Mouse (Mus musculus) liver, embryonic 12.5 days (tissue): ENCODE data around the gene Asb12. TPM values are rescaled to one million over a fixed set of nuclear protein-coding genes. Genes with fewer than 3 reads are reported as not detected.
"Not testable (repeated sequence)": the region's sequence is repeated elsewhere in the genome, so short reads cannot be mapped to it uniquely, and the experiment has no call there.

ENCODE experiments used
- ATAC-seq: fragments of 200-750 bp; cut with Nextera tagmentation; 2 replicates; pipeline ENCODE4 v1.8.0; 2017; ENCODE audit warnings: moderate number of reproducible peaks, mild to moderate bottlenecking, moderate library complexity
- H3K27ac ChIP-seq: fragments of 300-500 bp; sonication (generic); 2 replicates; pipeline ENCODE4 v1.5.1; 2016; ENCODE audit warnings: mild to moderate bottlenecking
- H3K27me3 ChIP-seq: fragments of 300-500 bp; sonication (generic); replicated peaks from 2 replicates; pipeline ENCODE4 v1.6.1; 2016; ENCODE audit warnings: mild to moderate bottlenecking, moderate library complexity
- H3K36me3 ChIP-seq: fragments of 300-500 bp; sonication (generic); 2 replicates; pipeline ENCODE4 v1.6.1; 2016; ENCODE audit warnings: mild to moderate bottlenecking, moderate library complexity
- H3K4me1 ChIP-seq: fragments of 300-500 bp; sonication (generic); 2 replicates; pipeline ENCODE4 v1.6.1; 2016
- H3K4me2 ChIP-seq: fragments of 300-500 bp; sonication (generic); 2 replicates; pipeline ENCODE4 v1.6.1; 2016; ENCODE audit warnings: mild to moderate bottlenecking, moderate library complexity
- H3K4me3 ChIP-seq: fragments of 300-500 bp; sonication (generic); 2 replicates; pipeline ENCODE4 v1.5.1; 2016; ENCODE audit warnings: mild to moderate bottlenecking, moderate library complexity
- H3K9ac ChIP-seq: fragments of 300-500 bp; sonication (generic); 2 replicates; pipeline ENCODE4 v1.6.1; 2016; ENCODE audit warnings: mild to moderate bottlenecking, moderate library complexity
- H3K9me3 ChIP-seq: fragments of 300-500 bp; sonication (generic); replicated peaks from 2 replicates; pipeline ENCODE4 v1.6.1; 2016; ENCODE audit warnings: mild to moderate bottlenecking, moderate library complexity
- WGBS: fragments of 180-500 bp; shearing (Covaris S2); methylation state at CpG from one replicate; pipeline ENCODE4 v1.1.7; 2016; ENCODE audit not compliant: insufficient replicate concordance; 5-methylcytosine and 5-hydroxymethylcytosine counted together
- polyA plus RNA-seq: library from polyadenylated mRNA; unstranded; fragments of >200 nt; fragmentation: Nextera tagmentation; extraction: Ambion mirVana; gene quantifications from 2 replicates; pipeline ENCODE4 v1.2.1, GENCODE M21; 2016

The Asb12 gene
- polyA plus RNA-seq, result 0.11 TPM in 1 of 2 replicates, not detected in the other

- H3K9me3 ChIP-seq, result no peaks in the 10 kb centered on the region
- no peaks in the 10 kb centered on the region for H3K36me3 ChIP-seq
- no peak within 1 kb of the TSS for H3K27ac ChIP-seq
- H3K9ac ChIP-seq, result no peak within 1 kb of the TSS
- ATAC-seq, result no peak
- no peak within 1 kb of the TSS for H3K4me3 ChIP-seq
- H3K4me2 ChIP-seq, result no peak within 1 kb of the TSS
- 72% methylated on average over 2 of the region's 2 CpGs for WGBS
- no peaks in the 10 kb centered on the region for H3K27me3 ChIP-seq
- no peaks in the 10 kb centered on the region for H3K4me1 ChIP-seq
Measured at GRCm38 (mm10) chrX:95557887-95558286, at the start of gene Asb12, which contains the start of gene Pfn5. Gene Asb12 (minus strand): TSS chrX:95557987. Gene Pfn5 (plus strand): TSS chrX:95558104.

DNA sequence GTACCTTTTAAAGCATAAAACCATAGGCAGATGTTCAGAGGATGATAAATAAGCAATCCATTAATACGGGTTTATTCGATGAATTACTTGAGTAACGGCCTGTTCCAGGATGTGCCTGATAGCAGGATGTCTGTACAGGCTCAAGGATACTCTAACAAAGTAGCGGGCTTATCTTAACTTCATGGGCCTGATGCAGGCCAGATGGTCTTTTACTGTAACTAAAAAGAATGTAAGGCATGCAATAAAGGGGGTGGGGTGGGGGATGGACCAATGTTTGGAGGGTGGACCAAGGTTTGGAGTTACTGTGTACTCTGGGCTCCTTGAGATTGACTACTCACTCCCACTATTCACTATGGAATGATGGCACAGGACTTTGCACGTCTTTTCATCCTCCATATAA lies 42.8 kb upstream of the Asb12 start:
- WGBS, result 51% methylated on average over 5 of the region's 5 CpGs
- Histone ChIP-seq H3K4me2 (no peak overlapping the region), H3K27ac (no peak overlapping the region), H3K4me1 (no peaks in the 10 kb centered on the region), H3K4me3 (no peak overlapping the region), H3K36me3 (no peaks in the 10 kb centered on the region), H3K9me3 (no peaks in the 10 kb centered on the region), H3K27me3 (no peaks in the 10 kb centered on the region), H3K9ac (no peak overlapping the region)
- no peak for ATAC-seq

DNA sequence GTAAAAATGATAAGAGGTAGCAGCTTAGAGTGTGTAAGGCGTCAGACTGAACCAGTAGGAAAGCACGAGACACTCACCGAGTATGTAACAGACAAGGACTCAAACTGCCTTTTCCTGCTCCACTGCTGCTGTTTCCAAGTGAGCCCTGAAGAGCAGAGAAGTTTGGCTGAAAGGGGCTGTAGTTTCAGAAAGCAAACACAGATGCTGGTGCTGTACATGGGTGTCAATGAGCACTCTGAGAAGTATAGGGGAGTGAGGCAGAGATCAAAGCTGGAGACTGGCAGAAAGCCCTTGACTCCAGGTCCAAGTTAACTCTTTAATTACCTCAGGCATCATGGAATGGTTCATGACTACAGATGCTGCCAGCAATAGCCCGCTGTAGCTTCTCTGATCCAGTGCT lies 3.5 kb downstream of the Asb12 start:
- Histone ChIP-seq H3K4me1 (no peaks in the 10 kb centered on the region), H3K36me3 (no peaks in the 10 kb centered on the region), H3K9ac (no peak overlapping the region), H3K27ac (no peak overlapping the region), H3K27me3 (no peaks in the 10 kb centered on the region), H3K9me3 (no peaks in the 10 kb centered on the region), H3K4me2 (no peak overlapping the region), H3K4me3 (no peak overlapping the region)
- ATAC-seq, result no peak
- 66% methylated on average over 4 of the region's 4 CpGs for whole genome bisulfite sequencing

GRCm38 (mm10) chrX:95535493-95535892 lies 22.3 kb downstream of the Asb12 start:
- WGBS, result 64% methylated on average over 2 of the region's 2 CpGs
- H3K4me1 ChIP-seq, H3K9ac ChIP-seq: not testable (repeated sequence)

GRCm38 (mm10) chrX:95525166-95525565 lies 32.6 kb downstream of the Asb12 start:
- WGBS, result 31% methylated on average over 2 of the region's 2 CpGs
- no peak overlapping the region for H3K9ac ChIP-seq
- H3K9me3 ChIP-seq, result no peaks in the 10 kb centered on the region
- H3K27ac ChIP-seq, result no peak overlapping the region
- H3K4me3 ChIP-seq, result no peak overlapping the region
- no peaks in the 10 kb centered on the region for H3K27me3 ChIP-seq
- no peaks in the 10 kb centered on the region for H3K4me1 ChIP-seq
- H3K36me3 ChIP-seq, result no peaks in the 10 kb centered on the region
- no peak overlapping the region for H3K4me2 ChIP-seq
- ATAC-seq, result no peak

More at GRCm38 (mm10) chrX:95535493-95535892, 22.3 kb downstream of the Asb12 start:
- not testable (repeated sequence) for H3K27ac ChIP-seq, H3K27me3 ChIP-seq, H3K36me3 ChIP-seq, ATAC-seq, H3K4me2 ChIP-seq, H3K9me3 ChIP-seq, H3K4me3 ChIP-seq

DNA sequence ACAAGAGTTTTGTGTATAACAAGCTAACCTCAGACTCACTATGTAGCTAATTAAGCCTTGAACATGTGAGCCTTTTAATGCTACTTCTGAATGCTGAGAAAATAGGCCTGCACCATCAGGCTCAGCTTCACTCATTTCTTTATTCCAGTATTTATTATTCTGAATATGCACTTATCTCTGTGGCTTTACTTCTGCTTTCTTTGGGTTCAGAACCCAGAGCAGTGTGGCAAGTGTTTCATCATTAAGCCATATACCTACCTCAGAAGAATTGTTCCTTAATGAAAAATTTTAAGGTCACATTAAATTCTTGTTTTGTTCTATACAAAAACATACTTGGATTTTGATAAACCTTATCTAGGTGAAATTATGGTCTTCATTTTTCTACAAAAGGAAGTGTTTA lies 33.9 kb downstream of the Asb12 start:
- Histone ChIP-seq H3K36me3 (no peaks in the 10 kb centered on the region), H3K9ac (no peak overlapping the region), H3K4me1 (no peaks in the 10 kb centered on the region), H3K4me3 (no peak overlapping the region), H3K27me3 (no peaks in the 10 kb centered on the region), H3K4me2 (no peak overlapping the region), H3K27ac (no peak overlapping the region), H3K9me3 (no peaks in the 10 kb centered on the region)
- no peak for ATAC-seq

DNA sequence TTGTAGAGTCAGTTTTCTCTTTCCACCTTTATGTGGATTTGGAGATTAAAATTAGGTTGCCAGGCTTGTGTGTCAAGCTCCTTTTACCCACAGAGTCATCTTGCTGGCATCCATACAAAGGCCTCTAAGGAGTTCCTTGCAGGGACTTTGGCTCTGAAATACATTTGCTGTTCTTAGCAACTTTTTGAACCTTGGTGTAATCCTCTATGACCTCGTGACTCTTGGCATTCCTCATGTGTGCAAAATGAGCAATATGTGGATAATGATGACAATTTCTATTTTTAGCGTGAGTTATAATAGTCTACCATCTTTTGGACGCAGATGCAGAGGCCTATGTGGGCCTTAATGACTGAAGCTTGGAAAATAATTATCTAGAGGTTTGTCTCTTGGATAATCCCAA lies 100.6 kb downstream of the Asb12 start:
- Histone ChIP-seq H3K9me3 (no peaks in the 10 kb centered on the region), H3K4me3 (no peak overlapping the region), H3K27me3 (no peaks in the 10 kb centered on the region), H3K36me3 (no peaks in the 10 kb centered on the region), H3K27ac (no peak overlapping the region), H3K4me2 (no peak overlapping the region), H3K9ac (no peak overlapping the region), H3K4me1 (no peaks in the 10 kb centered on the region)
- 43% methylated on average over 3 of the region's 3 CpGs for WGBS
- no peak for ATAC-seq

DNA sequence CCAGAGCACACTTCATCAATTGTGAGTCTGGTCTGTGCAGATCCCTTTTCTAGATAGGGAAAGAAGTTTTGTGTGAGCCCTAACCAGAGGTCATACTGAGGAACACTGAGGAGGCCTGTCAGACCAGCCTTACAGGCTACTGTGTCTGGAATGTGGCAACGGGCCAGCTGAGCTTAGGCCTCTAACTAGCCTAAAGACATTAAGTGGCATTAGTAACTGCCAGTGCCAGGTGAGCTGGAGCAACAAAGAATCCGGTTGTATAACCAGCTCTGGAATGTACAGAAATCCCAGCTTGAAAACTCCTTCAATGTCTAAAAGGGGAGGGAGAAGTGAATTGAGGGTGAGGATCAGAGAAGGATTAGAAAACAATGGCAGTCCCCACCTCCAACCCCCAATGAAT lies 111.9 kb downstream of the Asb12 start:
- no peak for ATAC-seq
- Histone ChIP-seq H3K36me3 (no peaks in the 10 kb centered on the region), H3K9me3 (no peaks in the 10 kb centered on the region), H3K9ac (no peak overlapping the region), H3K4me2 (no peak overlapping the region), H3K27ac (no peak overlapping the region), H3K27me3 (no peaks in the 10 kb centered on the region), H3K4me3 (no peak overlapping the region), H3K4me1 (peaks cover 11% of the 10 kb centered on the region; the same call in 1 of the 2 replicates)
- WGBS, result 67% methylated on average over 2 of the region's 2 CpGs

DNA sequence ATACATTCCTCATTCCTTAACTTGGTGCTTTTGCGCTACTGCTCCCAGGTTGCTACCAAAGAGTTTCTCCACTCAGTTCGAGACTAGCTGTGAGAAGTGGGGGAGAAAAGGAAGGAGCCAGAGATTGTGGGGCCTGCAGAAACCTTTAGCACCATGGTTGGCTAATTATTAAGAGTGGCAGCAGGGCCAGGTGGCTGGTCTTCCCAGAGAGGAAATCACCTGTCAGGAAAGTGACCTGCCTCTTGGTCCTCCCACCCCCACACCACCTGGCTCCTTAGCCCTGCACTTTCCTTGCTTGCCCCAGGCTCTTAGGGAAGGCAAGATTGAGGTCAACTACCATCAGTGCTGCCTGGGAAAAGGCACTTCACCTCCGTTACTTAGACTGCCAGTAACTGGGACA lies 112.6 kb downstream of the Asb12 start:
- H3K9ac ChIP-seq, result peak overlapping the region; percentile 27; the same call in 1 of the 2 replicates
- WGBS, result 41% methylated on average over 2 of the region's 3 CpGs
- peak overlapping the region; percentile 76 for H3K4me2 ChIP-seq
- H3K9me3 ChIP-seq, result no peaks in the 10 kb centered on the region
- H3K4me1 ChIP-seq, result peaks cover 11% of the 10 kb centered on the region; the same call in 1 of the 2 replicates
- H3K27ac ChIP-seq, result no peak overlapping the region
- no peaks in the 10 kb centered on the region for H3K36me3 ChIP-seq
- peak overlapping the region; percentile 62 for H3K4me3 ChIP-seq
- no peaks in the 10 kb centered on the region for H3K27me3 ChIP-seq
- ATAC-seq, result no peak

DNA sequence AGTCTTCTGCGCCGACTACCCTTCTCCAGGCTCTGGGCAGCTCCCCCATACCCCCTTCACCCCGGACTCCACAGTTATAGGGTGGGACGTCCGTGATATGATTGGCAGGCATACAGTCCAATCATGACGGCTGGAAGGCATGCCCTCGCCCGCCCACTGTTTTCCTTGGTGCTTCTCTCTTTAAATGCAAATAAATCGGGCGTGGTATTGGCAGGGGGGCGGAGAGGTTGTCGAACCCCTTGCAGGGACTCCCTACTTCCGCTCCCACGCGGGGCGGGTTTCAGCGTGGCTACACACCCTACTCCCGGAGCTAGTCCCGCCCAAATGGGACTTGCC lies 113.0 kb downstream of the Asb12 start, which contains the start of gene Amer1:
Gene Amer1 (minus strand): TSS at position 97 of the 336 bp plus-strand sequence.
- H3K27me3 ChIP-seq, result no peaks in the 10 kb centered on the region
- ATAC-seq, result peak; percentile 90
- peak within 1 kb of the TSS; percentile 62 for H3K4me3 ChIP-seq
- no peaks in the 10 kb centered on the region for H3K9me3 ChIP-seq
- peak within 1 kb of the TSS; percentile 61 for H3K9ac ChIP-seq
- H3K36me3 ChIP-seq, result no peaks in the 10 kb centered on the region
- H3K27ac ChIP-seq, result peak within 1 kb of the TSS; percentile 86
- peaks cover 11% of the 10 kb centered on the region; the same call in 1 of the 2 replicates for H3K4me1 ChIP-seq
- H3K4me2 ChIP-seq, result peak within 1 kb of the TSS; percentile 76
- WGBS, result 10% methylated on average over 19 of the region's 19 CpGs

DNA sequence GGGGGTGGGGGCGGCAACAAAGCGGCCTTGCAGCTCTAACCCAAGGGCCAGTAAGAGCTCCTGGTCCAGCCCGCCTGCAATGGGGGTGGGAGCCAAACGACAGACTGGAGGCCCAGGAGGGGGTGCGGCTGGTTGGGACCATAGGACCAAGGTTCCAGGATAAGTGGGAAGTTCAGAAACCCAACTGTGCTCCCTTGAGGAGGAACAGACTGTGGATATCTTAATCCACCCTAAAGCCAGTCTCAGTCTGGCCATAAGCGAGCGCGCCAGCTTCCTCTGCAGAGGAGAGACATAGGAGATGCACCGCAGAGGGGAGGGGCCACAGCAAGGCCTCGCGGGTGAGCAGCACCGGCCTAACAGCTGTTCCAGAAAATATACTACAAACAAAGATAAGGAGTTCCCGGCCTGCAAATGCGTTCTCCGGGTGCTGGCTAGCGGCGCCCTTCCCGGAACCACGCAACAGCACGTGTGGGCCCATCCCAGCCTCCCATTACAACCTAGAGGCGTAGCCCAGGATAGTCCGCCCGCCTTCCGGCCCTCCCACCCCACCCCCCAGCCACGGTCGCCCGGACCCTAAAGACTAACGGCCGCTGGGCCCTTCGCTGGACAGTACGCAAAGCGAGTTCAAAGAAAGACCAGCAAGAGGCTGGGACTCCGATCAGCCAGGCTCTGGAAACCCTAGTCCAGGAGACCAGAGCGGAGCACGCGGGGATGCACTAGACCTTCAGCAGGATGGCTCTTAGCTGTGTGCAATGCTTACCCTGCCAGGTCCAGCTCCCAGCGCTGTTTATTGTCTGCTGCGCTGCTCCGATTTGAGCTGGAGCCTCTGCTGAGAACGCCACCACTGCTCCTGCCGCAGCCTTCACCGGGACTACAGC lies 113.7 kb downstream of the Asb12 start:
- Histone ChIP-seq H3K4me2 (peak overlapping the region; percentile 76), H3K9ac (peak overlapping the region; percentile 61), H3K27me3 (no peaks in the 10 kb centered on the region), H3K9me3 (no peaks in the 10 kb centered on the region), H3K36me3 (no peaks in the 10 kb centered on the region), H3K4me1 (peaks cover 11% of the 10 kb centered on the region; the same call in 1 of the 2 replicates), H3K4me3 (peak overlapping the region; percentile 62), H3K27ac (peak overlapping the region; percentile 86)
- WGBS, result 11% methylated on average over 39 of the region's 42 CpGs
- peak; percentile 83 for ATAC-seq

- H3K9me3 ChIP-seq, result no peaks in the 10 kb centered on the region
- peaks cover 11% of the 10 kb centered on the region; the same call in 1 of the 2 replicates for H3K4me1 ChIP-seq
- 43% methylated on average over 12 of the region's 12 CpGs for WGBS
- no peaks in the 10 kb centered on the region for H3K27me3 ChIP-seq
- no peaks in the 10 kb centered on the region for H3K36me3 ChIP-seq
- peak overlapping the region; percentile 61 for H3K9ac ChIP-seq
- H3K27ac ChIP-seq, result peak overlapping the region; percentile 86; the same call in 1 of the 2 replicates
- H3K4me3 ChIP-seq, result peak overlapping the region; percentile 62
- ATAC-seq, result no peak
- H3K4me2 ChIP-seq, result peak overlapping the region; percentile 76
Measured at GRCm38 (mm10) chrX:95443390-95443789, 114.4 kb downstream of the Asb12 start.
